Mouse (Mus musculus) right cerebral cortex, postnatal 14 days (tissue): ENCODE results near the gene Mrps26.
A peak's percentile ranks its signal among the peaks of the same experiment; 100 is the strongest.

Source experiments
- DNase-seq: peaks from one replicate; pipeline ENCODE4 v3.0.0; 2022

The Mrps26 gene

DNA sequence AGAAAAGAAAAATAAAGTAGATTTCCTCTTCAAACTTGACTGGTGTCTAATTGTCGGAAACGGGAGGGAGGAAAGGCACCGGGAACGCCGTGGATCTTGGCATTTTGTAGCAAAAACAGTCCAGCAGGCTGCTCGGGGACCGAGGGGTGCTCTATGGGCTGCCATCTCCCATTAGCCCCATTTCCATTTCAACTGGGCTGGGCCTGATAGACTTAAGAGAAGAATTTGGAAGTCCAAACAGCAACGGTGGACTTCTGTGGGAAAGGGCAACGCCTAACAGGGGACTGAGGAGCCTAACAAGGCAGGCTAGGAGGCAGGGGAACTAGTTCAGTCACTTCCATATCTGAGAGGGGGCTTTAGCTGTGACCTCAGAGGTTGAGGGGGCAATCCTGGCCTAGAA lies 13.5 kb downstream of the Mrps26 start:
- DNase-seq: no peak

DNA sequence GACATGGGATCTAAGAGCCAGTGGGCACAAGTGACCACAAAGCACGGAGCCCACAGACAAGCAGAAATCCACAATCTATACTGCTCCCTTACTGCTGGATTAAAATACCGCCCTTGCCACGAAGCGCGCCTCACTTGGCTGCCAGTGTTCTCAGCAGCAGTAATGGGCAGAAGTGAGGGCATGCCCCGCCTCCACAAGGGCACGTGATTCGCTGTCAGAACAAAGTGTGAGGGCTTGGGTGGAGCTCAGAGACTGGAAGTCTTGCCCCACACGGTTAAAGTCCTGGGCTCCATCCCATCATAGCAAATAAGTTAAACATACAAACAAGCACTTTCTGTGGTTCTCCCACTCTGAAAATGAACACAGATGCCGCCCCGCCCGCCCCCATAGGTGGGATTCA lies 14.1 kb downstream of the Mrps26 start:
- DNase-seq: no peak

DNA sequence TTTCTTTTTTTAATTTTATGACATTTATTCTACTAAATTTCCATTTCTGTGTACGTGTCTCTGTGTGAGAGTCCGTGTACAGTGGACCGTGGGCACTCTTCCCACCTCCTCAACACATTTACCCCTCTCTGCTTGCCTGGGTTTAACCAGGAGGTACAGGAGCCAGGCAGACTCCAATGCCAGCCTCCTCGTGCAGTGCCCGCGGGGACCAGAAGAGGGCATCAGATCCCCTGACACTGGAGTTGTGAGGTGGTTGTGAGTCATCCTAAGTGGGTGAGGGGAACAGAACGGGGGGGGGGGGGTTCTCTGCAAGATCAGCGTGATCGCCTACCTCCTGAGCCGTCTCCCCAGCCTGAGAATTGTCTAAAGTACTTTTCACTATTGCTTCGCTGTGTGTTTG lies 14.6 kb downstream of the Mrps26 start:
- peak; percentile 64 for DNase-seq

DNA sequence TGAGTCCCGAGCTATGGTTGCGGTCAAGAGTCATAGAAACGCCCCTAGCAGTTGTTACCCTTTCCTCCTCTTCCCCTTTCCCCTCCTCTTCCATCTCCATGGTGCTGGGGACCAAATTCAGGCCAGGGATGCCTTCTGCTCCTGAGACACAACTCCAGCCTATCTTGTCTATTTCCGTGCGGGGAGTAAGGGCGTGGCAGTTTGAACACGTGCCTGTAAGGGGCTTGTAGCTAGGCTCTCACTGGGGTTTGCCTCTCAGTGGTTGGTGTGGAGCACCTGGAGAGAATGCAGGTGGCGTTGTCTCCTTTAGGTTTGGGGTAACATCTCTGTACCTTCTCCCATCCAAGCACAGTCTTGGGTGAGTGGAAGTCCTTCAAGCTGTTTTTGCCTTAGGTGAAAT lies 16.2 kb downstream of the Mrps26 start:
- no peak for DNase-seq

DNA sequence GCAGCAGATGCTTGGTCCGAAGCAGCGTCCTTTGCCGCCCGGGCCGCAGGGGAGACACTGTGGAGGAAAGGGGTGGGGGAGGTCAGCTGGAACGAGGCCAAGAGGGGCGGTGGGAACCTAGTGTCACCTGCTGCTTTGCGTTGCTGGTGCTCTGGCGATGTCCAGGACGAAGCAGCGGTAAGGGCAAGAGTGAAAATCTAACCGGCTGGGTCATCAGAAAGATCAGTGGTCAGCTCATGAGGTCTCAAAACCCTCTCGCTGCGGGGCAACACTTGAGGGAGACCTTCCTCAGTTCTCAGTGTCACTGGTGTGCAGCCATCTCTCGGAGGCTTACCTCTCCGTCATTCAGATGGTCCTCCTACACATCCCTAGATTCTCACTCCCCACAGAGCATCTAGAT lies 17.7 kb downstream of the Mrps26 start:
- no peak for DNase-seq

DNA sequence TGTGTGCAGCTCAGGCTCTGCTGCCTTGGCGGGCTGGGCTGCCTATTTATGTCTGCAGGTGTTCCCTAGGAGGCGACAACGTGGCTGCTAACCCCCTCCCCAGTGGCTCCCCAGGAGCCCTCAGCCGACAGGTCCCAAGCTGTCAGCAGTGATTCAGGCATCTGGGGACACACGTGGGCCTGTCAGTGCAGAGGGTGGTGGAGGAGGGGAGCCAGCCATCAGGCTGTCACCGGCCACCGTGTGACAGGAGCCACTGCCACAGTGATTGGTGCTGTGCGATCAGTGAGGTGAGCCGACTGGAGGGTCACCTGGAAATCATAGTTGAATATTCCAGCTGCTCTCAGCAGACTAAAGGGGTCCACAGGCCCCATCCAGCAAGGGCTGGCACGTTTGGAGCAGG lies 19.0 kb downstream of the Mrps26 start, which contains the start of gene Avp:
Gene Avp, minus strand, starts transcription at position 3 of the 400 bp plus-strand sequence.
- DNase-seq: no peak

DNA sequence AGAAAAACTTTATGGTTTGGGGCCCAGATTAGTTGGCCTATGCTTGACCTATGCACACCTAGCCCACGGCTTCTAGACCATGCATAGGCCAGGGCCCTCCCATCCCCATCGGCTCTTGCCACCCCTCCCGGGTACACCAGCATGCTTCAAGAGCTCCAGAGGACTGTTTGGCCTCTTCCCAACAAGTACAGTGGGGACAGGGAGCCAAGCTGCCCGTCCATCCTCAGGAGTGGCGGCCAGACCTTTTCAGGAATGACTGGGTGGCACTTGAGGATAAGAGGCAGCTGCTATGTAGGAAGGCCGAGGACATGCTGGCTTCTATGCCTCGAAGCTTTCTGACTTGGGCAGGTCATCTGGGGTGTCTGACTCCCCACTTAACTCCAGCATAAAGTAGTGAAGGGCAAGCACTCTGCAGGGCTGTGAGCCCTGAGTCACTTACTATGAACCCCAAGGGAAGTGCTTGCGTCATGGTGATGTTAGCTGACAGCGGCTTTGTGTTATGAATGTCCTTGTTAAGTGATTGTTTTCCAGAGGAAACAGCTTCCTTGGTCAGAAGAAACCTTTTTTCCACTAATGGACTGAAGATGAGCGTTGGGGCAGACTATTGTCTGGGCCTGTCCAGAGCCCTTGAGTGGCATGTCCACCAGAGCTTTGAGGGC lies 20.5 kb downstream of the Mrps26 start:
- DNase-seq: no peak

DNA sequence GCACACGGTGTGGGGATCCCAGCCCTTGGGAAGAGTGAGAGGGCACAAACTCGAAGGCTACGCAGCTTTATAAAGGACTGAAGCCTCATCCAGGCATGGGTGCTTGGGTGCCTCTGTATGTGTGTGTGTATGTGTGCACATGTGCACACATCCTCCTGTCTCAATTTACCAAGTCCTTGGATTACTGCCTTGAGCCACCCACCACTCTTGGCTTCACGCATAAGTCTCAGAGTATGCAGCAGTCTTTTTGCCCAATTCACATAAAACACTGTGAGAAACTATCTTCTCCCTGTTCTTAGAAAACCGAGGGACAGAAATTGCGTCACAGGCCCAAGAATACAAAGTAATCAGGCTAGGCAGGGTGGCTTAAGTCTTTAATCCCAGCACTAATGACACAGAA lies 22.5 kb downstream of the Mrps26 start:
- DNase-seq: peak; percentile 32

DNA sequence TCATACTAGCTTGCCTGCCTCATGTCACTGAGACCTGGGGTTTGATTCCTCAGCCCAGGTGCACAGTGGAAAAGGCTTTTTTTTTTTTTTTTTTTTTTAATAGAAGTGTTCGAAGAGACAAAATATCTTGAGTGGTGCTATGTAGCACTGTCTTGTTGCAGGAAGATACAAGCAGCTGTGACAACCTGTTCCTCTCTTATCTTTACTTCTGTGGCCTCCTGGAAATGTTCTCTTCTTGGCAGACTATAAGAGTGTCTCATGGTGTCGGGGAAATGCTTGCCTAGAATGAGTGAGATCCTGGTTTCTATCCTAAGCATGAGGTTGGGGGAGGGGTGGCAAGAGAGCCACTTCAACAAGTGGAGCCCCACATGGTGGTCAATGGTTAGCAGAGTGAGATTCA lies 24.8 kb downstream of the Mrps26 start:
- DNase-seq: no peak

DNA sequence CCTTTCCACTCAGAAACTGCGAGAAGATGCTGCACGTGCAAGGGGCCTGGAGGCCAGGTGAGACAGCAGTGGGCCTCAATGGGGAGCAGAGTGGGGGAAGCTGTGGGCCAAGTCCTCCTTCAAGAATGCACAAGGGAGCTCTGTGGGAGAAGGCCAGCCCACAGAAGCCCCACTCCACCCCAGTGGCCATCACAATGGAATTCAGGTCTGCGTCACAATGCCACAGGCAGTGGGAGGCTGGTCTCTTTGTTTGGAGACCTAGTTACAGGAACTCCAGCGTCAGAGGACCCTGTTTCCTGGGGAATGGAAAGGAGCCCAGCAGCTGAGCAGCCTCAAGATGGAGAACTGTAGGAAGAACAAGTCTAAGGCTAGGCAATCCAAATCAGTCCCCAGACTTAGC lies 25.6 kb downstream of the Mrps26 start:
- DNase-seq: no peak

DNA sequence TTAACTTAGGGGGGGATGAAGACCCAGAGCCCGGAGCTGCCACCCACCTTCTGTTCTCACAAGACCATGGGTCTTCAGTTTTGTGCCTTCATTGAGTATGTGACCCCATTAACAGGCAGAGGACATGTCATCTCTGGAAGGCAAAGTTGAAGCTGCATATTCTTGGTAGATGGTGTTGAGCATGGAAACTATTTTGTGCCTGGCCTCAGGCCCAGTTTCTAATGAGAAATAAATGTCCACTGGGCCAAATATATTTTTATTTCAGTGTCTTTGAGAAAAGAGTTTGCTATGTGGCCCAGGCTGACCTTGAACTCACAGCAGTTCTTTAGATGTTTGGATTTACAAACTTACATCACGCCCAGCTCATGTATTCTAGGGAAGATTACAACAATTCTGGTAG lies 26.2 kb downstream of the Mrps26 start:
- no peak for DNase-seq

DNA sequence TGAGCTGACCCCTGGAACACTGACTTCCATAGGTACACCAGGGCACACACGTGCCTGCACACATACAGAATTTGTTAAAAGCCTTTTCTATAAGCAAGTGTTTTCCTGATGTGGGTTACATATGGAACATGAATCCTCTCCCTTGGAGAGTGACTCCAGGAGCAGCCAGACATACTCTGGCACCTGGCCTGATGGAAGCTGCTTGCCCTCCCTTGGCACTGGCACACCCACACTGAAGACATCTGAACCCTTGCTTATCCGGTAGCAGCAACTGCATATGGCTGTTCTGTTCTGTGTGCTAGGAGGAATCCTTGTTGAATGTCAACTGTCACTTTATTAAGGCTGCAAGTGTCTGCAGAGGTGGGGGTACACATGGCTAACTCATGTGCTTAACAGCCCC lies 27.5 kb downstream of the Mrps26 start:
- no peak for DNase-seq

DNA sequence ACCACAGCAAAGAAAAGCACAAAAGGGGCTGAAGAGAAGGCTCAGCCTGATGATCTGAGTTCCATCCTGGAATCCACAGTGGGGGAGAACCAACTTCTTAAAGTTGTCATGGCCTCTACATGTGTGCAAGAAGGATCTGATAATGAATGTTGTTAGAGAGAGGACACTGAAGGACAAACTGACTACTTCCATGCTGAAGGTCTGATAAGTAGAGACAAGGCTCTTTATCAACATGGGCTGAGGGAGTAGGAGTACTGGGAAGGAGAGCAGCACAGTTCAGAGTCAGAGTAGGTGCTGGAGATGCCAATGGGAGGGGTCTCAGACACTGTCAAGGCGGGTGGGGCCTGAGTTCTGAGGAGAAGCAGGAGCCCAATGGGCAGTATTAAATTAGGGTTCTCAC lies 32.1 kb downstream of the Mrps26 start:
- DNase-seq: no peak

DNA sequence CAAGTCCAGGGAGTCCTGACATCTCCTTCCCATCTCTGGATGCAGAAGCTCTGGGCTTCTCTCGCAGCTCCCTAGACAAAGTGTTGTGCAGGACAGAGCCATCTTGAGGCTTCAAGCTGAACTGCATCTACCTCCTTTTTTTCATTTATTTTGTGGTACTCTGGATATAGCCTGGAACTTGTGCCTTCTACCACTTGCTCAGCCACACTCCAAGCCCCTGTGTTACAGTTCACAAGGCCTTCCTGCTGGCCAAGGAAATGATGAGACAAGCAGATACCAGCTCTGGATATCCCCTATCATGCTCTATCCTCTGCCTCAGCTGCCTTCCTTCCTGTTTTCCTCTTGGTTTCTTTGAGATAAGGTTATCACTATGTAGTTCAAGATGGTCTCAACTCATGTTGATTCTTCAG lies 34.1 kb downstream of the Mrps26 start:
- DNase-seq: no peak

DNA sequence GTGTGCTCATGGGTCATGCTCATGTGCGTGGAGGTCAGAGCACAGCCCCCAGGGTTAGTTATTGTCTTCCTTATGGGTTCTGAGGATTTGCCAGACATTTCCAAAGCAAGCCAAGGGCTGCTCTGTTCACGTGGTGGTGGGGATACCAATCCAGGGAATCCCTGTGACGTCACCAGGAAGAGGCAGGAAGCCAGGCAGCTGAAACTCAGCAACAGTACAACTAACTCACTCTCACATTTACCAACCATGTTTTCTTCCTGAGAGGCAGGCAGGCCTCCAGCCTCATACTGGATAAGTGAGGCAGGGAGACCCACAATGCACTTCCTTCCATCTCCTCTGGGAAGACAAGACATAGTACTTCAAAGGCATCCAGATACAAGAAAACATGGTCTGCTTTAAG lies 34.9 kb downstream of the Mrps26 start:
- no peak for DNase-seq

DNA sequence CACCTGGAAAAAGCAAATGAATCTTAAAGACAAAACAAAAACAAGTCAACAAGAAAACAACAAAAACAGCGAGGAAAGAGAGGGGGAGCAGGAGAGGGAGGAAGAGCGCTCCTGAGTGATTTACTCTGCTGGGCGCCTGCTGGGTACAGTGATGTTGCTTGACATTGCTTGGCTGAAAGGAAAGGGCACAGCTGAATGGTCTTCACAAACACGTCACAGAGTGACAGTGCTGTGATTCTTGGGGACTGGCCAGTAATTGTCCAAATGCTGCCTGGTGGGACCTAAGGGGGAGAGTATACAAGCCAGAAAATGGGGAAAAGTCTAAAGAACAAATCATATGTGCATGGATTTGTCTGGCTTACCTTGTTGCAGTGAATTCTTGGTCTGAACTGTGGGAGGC lies 38.7 kb downstream of the Mrps26 start:
- DNase-seq: no peak

DNA sequence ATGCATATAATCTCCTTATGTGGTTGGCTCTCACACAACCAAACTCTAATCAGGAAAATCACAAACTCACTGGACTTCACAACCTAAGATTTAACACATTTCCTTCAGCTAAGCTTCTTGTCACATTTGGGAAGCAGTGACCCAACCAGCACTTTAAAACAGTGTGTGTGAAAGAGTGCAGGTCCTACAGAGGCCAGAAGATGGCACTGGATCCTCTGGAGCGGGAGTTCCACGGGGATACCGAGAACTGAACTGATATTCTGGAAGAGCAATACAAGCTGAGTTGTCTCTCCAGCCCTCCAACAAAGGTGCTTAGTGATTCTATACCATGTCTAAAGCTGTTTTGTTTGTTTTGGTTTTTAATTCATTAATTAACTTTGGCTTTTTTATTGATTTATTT lies 49.5 kb downstream of the Mrps26 start:
- DNase-seq: no peak
